Mouse (Mus musculus) olfactory bulb, adult 2 months (tissue): ENCODE results near the gene Pcdh19. TPM values are rescaled to one million over a fixed set of nuclear protein-coding genes. Genes with fewer than 3 reads are reported as not detected.
"Not testable (repeated sequence)": the region's sequence is repeated elsewhere in the genome, so short reads cannot be mapped to it uniquely, and the experiment has no call there.

Source experiments
- H3K27ac ChIP-seq: fragments of 200-500 bp; 2 replicates; pipeline ENCODE4 v1.5.1; 2012; ENCODE audit warnings: low read depth, low read length; ENCODE audit not compliant: insufficient read depth
- H3K4me1 ChIP-seq: fragments of 200-500 bp; 2 replicates; pipeline ENCODE4 v1.6.1; 2012; ENCODE audit warnings: low read length; ENCODE audit not compliant: control insufficient read depth, insufficient read depth
- H3K4me3 ChIP-seq: fragments of 200-500 bp; 2 replicates; pipeline ENCODE4 v1.5.1; 2012; ENCODE audit warnings: mild to moderate bottlenecking, low read depth, low read length, moderate library complexity; ENCODE audit not compliant: insufficient read depth
- CTCF ChIP-seq: fragments of 200-500 bp; IDR thresholded peaks from 2 replicates; pipeline ENCODE4 v1.5.1; 2012; ENCODE audit warnings: low read depth, mild to moderate bottlenecking, low read length, moderate library complexity; ENCODE audit not compliant: insufficient read depth
- POLR2A ChIP-seq: fragments of 200-500 bp; IDR thresholded peaks from 2 replicates; pipeline ENCODE4 v1.6.1; 2012; ENCODE audit warnings: mild to moderate bottlenecking, low read depth, low read length, moderate library complexity; ENCODE audit not compliant: insufficient read depth
- WGBS: fragments of 180-500 bp; shearing (Covaris S2); methylation state at CpG from one replicate; pipeline ENCODE4 v1.1.7; 2018; 5-methylcytosine and 5-hydroxymethylcytosine counted together
- polyA plus RNA-seq: library from polyadenylated mRNA; stranded (reverse); fragments of >200 nt; gene quantifications from 2 replicates; pipeline ENCODE4 v1.2.4, GENCODE M21; 2012; ENCODE audit warnings: low replicate concordance; ENCODE audit not compliant: missing spikeins, insufficient read depth, insufficient read length

Gene Pcdh19
- polyA plus RNA-seq = not detected in 2 replicates

GRCm38 (mm10) chrX:133688840-133689239 lies at the start of gene Pcdh19:
Gene Pcdh19 (minus strand): TSS chrX:133688987.
- peaks cover 14% of the 10 kb centered on the region; the same call in 1 of the 2 replicates for H3K4me1 ChIP-seq
- 0 out of 2 replicates have a peak within 1 kb of the TSS, but pooled peaks have one; percentile 42 for H3K27ac ChIP-seq
- peak within 1 kb of the TSS; percentile 76 for H3K4me3 ChIP-seq
- no peak for TF ChIP-seq CTCF
- peak; percentile 31; the same call in 1 of the 2 replicates for TF ChIP-seq POLR2A
- WGBS = 20% methylated on average over 26 of the region's 26 CpGs

DNA sequence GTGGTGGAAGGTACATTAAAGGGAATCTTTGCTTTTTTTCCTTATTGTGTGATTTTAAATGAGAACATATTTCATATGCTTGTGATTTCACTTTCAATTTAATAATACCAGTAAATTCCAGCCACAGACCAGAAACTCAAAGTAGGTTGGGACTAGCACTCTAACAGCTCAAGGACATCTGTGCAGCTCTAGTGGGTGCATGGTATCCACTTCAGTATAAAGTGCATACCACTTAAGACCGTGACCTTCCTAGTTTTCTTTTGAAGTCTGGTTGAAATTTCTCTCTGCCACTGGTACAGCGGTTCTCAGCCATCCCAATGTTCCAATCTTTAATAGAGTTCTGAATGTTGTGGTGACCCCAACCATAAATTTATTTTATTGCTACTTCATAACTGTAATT lies 47.1 kb upstream of the Pcdh19 start:
- Histone ChIP-seq H3K4me1 (no peaks in the 10 kb centered on the region), H3K4me3 (no peak overlapping the region), H3K27ac (no peak overlapping the region)
- TF ChIP-seq POLR2A = no peak
- no peak for TF ChIP-seq CTCF
- whole genome bisulfite sequencing = 89% methylated on average over 2 of the region's 2 CpGs

GRCm38 (mm10) chrX:133734984-133735383 lies 46.2 kb upstream of the Pcdh19 start:
- TF ChIP-seq CTCF (no peak), POLR2A (no peak)
- Histone ChIP-seq H3K27ac (no peak overlapping the region), H3K4me1 (no peaks in the 10 kb centered on the region), H3K4me3 (no peak overlapping the region)
- WGBS = 46% methylated on average over 6 of the region's 6 CpGs

DNA sequence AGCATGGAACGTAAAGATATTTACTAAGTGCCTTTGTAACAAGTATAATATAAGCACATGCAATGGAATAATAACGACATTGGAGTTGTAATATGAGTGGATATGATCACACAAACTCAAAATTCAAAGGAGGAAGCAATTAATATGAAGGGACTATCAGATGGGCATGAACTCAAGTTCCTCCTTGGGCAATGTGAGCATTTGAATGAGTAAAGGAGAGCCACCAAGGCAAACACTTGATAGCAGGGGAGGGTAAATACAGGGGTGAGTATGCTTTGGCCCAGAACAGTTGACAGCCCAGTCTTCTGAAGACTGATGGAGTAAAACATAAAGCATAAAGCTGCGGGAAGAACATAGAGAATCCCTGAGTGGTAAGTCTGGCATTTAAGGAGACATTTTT lies 32.7 kb upstream of the Pcdh19 start:
- 86% methylated on average over 3 of the region's 3 CpGs for WGBS
- H3K27ac ChIP-seq = no peak overlapping the region
- H3K4me3 ChIP-seq = no peak overlapping the region
- no peaks in the 10 kb centered on the region for H3K4me1 ChIP-seq
- TF ChIP-seq CTCF (no peak), POLR2A (no peak)

GRCm38 (mm10) chrX:133710621-133711020 lies 21.8 kb upstream of the Pcdh19 start:
- no peaks in the 10 kb centered on the region for H3K4me1 ChIP-seq
- 67% methylated on average over 2 of the region's 2 CpGs for WGBS
- TF ChIP-seq POLR2A (no peak), CTCF (no peak)
- no peak overlapping the region for H3K4me3 ChIP-seq
- no peak overlapping the region for H3K27ac ChIP-seq

DNA sequence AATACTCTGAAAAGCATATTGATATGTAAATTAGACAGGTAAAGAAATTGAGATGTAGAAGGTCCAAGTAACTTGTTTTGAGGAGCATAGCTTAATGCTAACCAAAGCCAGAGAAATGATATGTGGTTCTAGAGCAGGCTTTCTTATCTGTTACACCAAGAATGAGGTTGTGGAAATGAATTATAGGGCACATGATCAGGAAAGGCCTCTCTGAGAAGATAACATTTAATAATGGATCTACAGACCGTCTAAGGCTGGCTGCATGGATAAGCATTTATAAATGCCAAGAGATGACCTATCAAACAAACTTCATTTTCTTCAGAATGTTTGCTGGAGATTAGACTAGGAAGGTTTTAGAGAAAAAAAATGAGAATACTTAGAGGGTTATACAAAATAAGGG lies 14.1 kb upstream of the Pcdh19 start:
- TF ChIP-seq POLR2A (no peak), CTCF (no peak)
- no peak overlapping the region for H3K27ac ChIP-seq
- no peaks in the 10 kb centered on the region for H3K4me1 ChIP-seq
- WGBS = 93% methylated on average over 1 of the region's 1 CpGs
- no peak overlapping the region for H3K4me3 ChIP-seq

GRCm38 (mm10) chrX:133697871-133698270 lies 9.1 kb upstream of the Pcdh19 start:
- WGBS = 90% methylated on average over 2 of the region's 4 CpGs
- H3K4me3 ChIP-seq, H3K27ac ChIP-seq, H3K4me1 ChIP-seq: not testable (repeated sequence)

DNA sequence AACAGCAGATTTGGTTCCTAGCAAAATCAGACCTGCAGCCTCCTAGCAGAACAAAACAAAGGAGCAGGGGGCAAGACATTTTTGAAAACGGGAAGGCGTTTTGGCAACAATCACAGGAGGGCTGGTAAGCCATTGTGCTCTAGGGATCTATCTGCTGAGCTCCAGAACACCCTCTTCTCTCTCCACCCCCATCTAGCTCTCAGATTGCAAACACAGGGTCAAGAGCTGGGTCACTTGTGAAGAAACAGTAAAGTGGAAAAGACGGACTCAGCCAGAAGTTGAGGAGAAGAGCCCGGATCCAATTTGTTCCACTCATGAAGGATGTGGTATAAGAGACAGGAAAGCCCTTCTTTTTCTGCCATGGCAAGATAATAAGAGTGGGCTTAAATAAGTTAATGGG lies 7.7 kb upstream of the Pcdh19 start:
- 54% methylated on average over 4 of the region's 4 CpGs for WGBS
- no peaks in the 10 kb centered on the region for H3K4me1 ChIP-seq
- TF ChIP-seq POLR2A (no peak), CTCF (no peak)
- no peak overlapping the region for H3K27ac ChIP-seq
- no peak overlapping the region for H3K4me3 ChIP-seq

DNA sequence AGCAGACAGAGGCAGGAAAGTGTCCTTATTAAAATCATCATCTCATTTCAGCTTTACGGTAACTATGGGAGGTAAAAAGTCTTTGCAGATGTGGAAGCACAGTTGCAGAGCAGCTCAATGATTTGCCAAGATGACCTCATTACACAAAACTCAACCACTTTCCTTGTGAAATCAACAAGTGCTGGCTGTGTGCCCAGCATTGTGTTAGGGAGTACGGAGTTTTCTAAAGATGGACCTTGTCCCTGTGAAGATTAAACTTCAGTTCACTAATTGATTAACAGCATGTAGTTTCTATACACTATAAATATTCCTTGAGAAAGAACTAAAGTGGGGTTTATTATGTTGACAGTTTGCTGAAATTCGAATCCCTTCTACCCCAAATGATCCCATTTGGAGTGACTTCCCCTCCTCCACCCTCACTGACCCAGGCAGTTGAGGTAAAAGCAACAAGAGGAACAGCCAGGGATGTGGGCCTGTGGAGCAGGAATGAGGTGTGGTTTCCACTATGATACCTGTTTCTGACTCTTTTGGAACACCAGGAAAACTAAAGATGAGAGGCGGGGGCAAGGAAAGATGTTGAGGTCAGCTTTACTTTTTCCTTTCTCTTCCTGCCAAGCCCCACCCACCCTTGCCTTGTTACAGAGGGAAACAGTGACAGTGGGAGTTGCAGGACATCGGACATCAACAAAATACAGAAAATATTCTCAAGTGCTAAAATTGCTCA lies 4.4 kb upstream of the Pcdh19 start:
- WGBS = 71% methylated on average over 5 of the region's 5 CpGs
- Histone ChIP-seq H3K4me3 (no peak overlapping the region), H3K4me1 (peaks cover 4% of the 10 kb centered on the region; the same call in 1 of the 2 replicates), H3K27ac (no peak overlapping the region)
- TF ChIP-seq POLR2A (no peak), CTCF (no peak)
